Mouse (Mus musculus) hindbrain, embryonic 16.5 days (tissue): ENCODE results near the gene 4933402J07Rik. TPM values are rescaled to one million over a fixed set of nuclear protein-coding genes. Genes with fewer than 3 reads are reported as not detected.

Experiments
- polyA plus RNA-seq: library from polyadenylated mRNA; unstranded; fragments of >200 nt; fragmentation: Nextera tagmentation; extraction: Ambion mirVana; gene quantifications from 2 replicates; pipeline ENCODE4 v1.2.1, GENCODE M21; 2015

4933402J07Rik gene
- polyA plus RNA-seq, 1 experiment from 2014 or later: not detected

Other genes starting within 250 kb of the 4933402J07Rik start
- gene Cbln1, start 91.2 kb upstream of the 4933402J07Rik start, polyA plus RNA-seq: 30.4 and 34.9 TPM in 2 replicates